Mouse (Mus musculus) liver, embryonic 11.5 days (tissue): Measurements from ENCODE around the gene Grasp. TPM values are rescaled to one million over a fixed set of nuclear protein-coding genes. Genes with fewer than 3 reads are reported as not detected.
A peak's percentile ranks its signal among the peaks of the same experiment; 100 is the strongest.

Experiments
- ATAC-seq: fragments of 200-750 bp; cut with Nextera tagmentation; replicated peaks from 2 replicates; pipeline ENCODE4 v1.8.0; 2017; ENCODE audit warnings: moderate number of reproducible peaks, mild to moderate bottlenecking, moderate TSS enrichment, moderate library complexity; ENCODE audit not compliant: low FRiP score
- DNase-seq: peaks from one replicate; pipeline ENCODE4 v3.0.0-alpha.2; 2017; ENCODE audit warnings: low spot score
- H3K27ac ChIP-seq: fragments of 300-500 bp; sonication (generic); 2 replicates; pipeline ENCODE4 v1.5.1; 2014; ENCODE audit warnings: mild to moderate bottlenecking, low read depth, low read length, control low read depth
- H3K27me3 ChIP-seq: fragments of 300-500 bp; sonication (generic); replicated peaks from 2 replicates; pipeline ENCODE4 v1.6.1; 2014; ENCODE audit warnings: low read length, mixed read lengths; ENCODE audit not compliant: control insufficient read depth, insufficient read depth
- H3K36me3 ChIP-seq: fragments of 300-500 bp; sonication (generic); 2 replicates; pipeline ENCODE4 v1.6.1; 2014; ENCODE audit warnings: mild to moderate bottlenecking, low read length, moderate library complexity, mixed read lengths; ENCODE audit not compliant: control insufficient read depth, insufficient read depth
- H3K4me1 ChIP-seq: fragments of 300-500 bp; sonication (generic); replicated peaks from 2 replicates; pipeline ENCODE4 v1.6.1; 2014; ENCODE audit warnings: low read length, mixed read lengths; ENCODE audit not compliant: control insufficient read depth, insufficient read depth
- H3K4me2 ChIP-seq: fragments of 300-500 bp; sonication (generic); 2 replicates; pipeline ENCODE4 v1.6.1; 2014; ENCODE audit warnings: mild to moderate bottlenecking, control low read depth, moderate library complexity
- H3K4me3 ChIP-seq: fragments of 300-500 bp; sonication (generic); 2 replicates; pipeline ENCODE4 v1.5.1; 2014; ENCODE audit warnings: low read depth, low read length, control low read depth
- H3K9ac ChIP-seq: fragments of 300-500 bp; sonication (generic); 2 replicates; pipeline ENCODE4 v1.6.1; 2014; ENCODE audit warnings: low read depth, low read length, control low read depth
- H3K9me3 ChIP-seq: fragments of 300-500 bp; sonication (generic); 2 replicates; pipeline ENCODE4 v1.6.1; 2016; ENCODE audit warnings: low read length, inconsistent platforms, mixed read lengths; ENCODE audit not compliant: control insufficient read depth
- WGBS: fragments of 180-500 bp; shearing (Covaris S2); extraction: QIAGEN DNeasy Blood & Tissue Kit; methylation state at CpG from one replicate; pipeline ENCODE4 v1.1.7; 2014; 5-methylcytosine and 5-hydroxymethylcytosine counted together
- polyA plus RNA-seq: library from polyadenylated mRNA; unstranded; fragments of >200 nt; fragmentation: Nextera tagmentation; extraction: Ambion mirVana; gene quantifications from 2 replicates; pipeline ENCODE4 v1.2.1, GENCODE M21; 2014

Grasp gene
- polyA plus RNA-seq, 1 experiment from 2014 or later: 1.5 TPM

DNA sequence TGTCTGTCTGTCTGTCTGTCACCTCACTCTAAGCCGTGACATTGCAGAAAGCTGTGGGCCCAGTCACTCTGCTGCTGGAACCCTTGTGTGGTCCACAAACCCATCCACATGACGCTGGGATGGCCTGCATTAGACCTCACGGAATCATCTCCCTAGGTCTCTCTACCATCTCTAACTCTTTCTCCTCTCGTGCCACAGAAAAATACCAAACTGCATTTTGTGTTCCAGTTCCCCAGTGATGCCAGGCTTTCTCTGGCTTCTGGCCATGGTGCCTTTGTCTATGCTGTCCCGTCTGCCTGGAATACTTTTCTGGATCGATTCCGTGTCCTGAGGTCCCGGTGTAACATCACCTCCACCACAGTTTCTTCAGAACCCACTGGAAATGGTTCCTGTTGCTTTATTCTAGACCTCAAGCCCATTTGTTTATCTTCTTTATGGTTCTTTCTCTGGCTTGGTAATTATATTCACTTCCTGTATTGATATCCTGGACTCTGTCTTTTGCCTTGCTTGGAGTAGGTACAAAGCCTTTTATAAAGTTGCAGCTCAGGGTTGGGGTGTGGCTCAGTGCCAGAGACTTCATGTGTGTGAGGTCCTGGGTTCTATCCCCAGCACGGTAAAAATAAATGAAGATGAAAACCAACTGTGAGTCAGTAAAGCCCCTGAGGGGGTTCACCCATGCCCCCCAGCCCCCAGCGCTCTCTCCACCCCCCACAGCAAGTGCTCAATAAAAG lies 10.8 kb downstream of the Grasp start:
- DNase-seq: no peak
- no peak for ATAC-seq
- Histone ChIP-seq H3K27me3 (peaks cover 8% of the 10 kb centered on the region), H3K27ac (no peak overlapping the region), H3K4me1 (0 out of 2 replicates have a peak, but pooled peaks cover 3% of the 10 kb centered on the region), H3K36me3 (peaks cover 4% of the 10 kb centered on the region; the same call in 1 of the 2 replicates), H3K9me3 (no peaks in the 10 kb centered on the region), H3K4me2 (no peak overlapping the region), H3K4me3 (no peak overlapping the region), H3K9ac (no peak overlapping the region)
- 78% methylated on average over 10 of the region's 10 CpGs for WGBS

DNA sequence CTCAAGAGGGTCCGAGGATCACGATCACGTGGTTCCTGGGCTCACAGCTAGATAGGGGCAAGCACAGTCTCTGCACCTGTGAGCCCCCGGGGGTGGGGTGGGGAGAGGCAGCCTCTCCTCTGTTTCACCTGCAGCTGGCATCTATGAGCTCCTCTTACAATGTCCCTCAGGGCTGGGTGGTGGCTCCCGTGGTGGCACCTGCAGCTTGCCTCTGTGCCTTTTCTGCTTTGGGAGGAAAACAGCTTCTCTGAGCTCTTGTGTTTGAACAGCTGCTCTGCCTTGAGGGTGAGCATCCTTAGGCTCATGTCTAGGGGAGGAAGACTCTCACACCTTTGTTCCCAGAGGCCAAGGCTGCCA lies 11.3 kb downstream of the Grasp start:
- peaks cover 4% of the 10 kb centered on the region; the same call in 1 of the 2 replicates for H3K36me3 ChIP-seq
- no peak overlapping the region for H3K4me3 ChIP-seq
- WGBS: 38% methylated on average over 5 of the region's 5 CpGs
- H3K9me3 ChIP-seq: no peaks in the 10 kb centered on the region
- no peak overlapping the region for H3K27ac ChIP-seq
- 0 out of 2 replicates have a peak overlapping the region, but pooled peaks have one; percentile 18 for H3K9ac ChIP-seq
- H3K27me3 ChIP-seq: peaks cover 8% of the 10 kb centered on the region
- H3K4me1 ChIP-seq: 0 out of 2 replicates have a peak, but pooled peaks cover 3% of the 10 kb centered on the region
- DNase-seq: no peak
- no peak overlapping the region for H3K4me2 ChIP-seq
- ATAC-seq: no peak

DNA sequence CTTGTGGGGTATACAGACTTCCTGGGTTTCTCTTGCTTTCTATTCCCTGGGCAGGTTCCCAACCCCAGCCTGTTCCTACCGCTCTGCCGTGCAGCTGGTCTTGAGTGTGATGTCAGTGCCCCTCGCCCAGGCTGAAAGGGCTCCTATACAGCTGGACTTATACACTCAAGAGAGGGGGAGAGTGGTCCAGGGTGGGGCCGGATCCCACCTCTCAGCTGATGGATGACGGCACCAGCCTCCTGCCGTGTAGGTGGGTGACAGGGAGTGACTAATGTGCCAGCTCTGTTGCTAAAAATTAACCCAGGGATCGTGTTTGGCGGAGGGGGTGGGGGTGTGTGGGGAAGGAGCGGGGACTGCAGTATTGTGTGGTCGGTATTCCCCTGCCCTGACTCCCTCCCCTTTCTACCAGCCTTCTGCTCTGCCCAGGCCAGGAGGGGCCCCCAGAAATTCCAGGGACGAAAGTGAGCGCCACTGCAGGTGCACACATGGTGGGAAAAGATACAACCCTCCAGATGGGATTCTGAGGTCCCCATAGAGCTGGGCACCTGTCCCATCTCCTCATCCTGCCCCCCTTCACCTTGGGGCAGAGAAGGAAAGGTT lies 11.8 kb downstream of the Grasp start:
- Histone ChIP-seq H3K4me3 (no peak overlapping the region), H3K36me3 (peaks cover 2% of the 10 kb centered on the region; the same call in 1 of the 2 replicates), H3K9ac (no peak overlapping the region), H3K4me1 (peaks cover 3% of the 10 kb centered on the region), H3K4me2 (peak overlapping the region; percentile 16; the same call in 1 of the 2 replicates), H3K27me3 (peaks cover 8% of the 10 kb centered on the region), H3K27ac (no peak overlapping the region), H3K9me3 (no peaks in the 10 kb centered on the region)
- DNase-seq (no peak), ATAC-seq (no peak)
- WGBS: 37% methylated on average over 12 of the region's 12 CpGs

DNA sequence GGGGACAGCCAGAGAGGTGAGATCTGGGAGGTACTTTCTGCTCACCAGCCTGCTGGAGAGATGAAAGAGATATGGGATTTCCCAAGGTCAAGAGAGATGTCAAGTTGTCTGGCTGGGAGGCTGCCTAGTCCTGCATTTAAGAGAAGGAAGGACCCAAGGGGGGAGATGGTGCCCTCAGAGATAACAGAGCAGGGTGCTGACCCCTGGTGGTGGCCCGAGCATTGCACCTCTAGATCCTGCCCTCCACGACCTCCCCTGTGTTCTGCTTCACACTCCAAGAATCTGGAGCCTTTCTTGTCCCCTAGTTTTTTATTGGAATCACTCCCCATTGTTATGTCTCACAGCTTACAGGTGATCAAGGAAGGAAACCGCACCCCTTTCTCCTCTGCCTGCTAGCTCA lies 12.9 kb downstream of the Grasp start:
- H3K9ac ChIP-seq: no peak overlapping the region
- H3K27me3 ChIP-seq: peaks cover 8% of the 10 kb centered on the region; the same call in 1 of the 2 replicates
- H3K36me3 ChIP-seq: no peaks in the 10 kb centered on the region
- WGBS: 9% methylated on average over 3 of the region's 3 CpGs
- ATAC-seq (no peak), DNase-seq (no peak)
- peaks cover 12% of the 10 kb centered on the region for H3K4me1 ChIP-seq
- no peak overlapping the region for H3K4me2 ChIP-seq
- no peak overlapping the region for H3K4me3 ChIP-seq
- no peak overlapping the region for H3K27ac ChIP-seq
- H3K9me3 ChIP-seq: no peaks in the 10 kb centered on the region

DNA sequence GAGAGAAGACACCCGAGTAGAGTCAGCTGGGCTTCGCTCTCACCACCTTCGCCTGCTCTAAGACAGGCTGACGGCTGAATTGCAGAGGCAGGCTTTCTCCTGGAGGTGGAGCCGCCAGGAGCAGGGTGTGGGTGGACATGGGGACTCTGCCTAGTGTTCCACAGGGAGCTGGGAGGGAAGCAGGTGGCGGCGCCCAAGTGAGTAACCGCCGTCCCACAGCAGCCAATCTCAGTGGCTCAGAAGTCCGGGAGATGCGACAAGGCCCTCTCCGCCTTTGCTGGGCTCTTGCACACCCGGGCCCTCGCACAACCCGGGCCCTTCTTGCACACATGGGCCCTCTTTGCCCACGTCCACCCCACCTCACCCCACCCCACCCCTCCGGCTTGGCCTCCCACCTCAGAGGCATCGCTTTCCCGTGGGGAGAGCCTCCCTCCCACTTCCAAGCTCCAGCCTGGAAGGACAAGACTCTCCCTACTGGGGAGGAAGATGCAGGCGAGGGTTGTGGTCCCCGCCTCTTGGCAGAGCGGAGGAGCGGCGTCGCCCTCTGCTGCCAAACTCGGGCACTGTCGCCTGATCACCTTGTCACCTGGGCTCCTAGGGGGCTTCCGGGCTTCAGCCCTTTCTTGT lies 15.0 kb downstream of the Grasp start:
- Histone ChIP-seq H3K27me3 (peaks cover 8% of the 10 kb centered on the region; the same call in 1 of the 2 replicates), H3K9ac (no peak overlapping the region), H3K4me2 (peak overlapping the region; percentile 49), H3K9me3 (no peaks in the 10 kb centered on the region), H3K36me3 (no peaks in the 10 kb centered on the region), H3K4me1 (peaks cover 11% of the 10 kb centered on the region), H3K27ac (no peak overlapping the region), H3K4me3 (peak overlapping the region; percentile 19; the same call in 1 of the 2 replicates)
- WGBS: 9% methylated on average over 28 of the region's 28 CpGs
- DNase-seq (no peak), ATAC-seq (no peak)

DNA sequence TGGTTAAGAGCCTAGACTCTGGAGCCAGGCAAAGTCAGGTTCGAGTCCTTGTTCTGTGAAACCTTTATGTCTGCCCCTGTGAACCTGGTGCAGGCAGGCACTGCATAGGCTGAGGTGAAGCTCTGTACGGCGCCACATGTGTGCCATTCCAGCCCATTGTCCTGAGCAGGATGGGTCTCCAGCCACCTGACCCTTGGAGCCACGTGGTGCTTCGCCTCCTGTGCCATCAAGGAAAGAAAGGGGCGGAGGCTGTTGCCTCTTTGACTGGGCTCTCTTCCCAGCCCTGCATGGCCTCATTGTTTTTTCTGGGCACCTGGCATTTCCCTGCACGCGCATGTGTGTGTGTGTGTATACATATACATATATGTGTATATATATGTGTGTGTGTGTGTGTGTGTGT lies 15.8 kb downstream of the Grasp start:
- Histone ChIP-seq H3K4me3 (no peak overlapping the region), H3K9ac (no peak overlapping the region), H3K36me3 (no peaks in the 10 kb centered on the region), H3K4me2 (no peak overlapping the region), H3K27me3 (peaks cover 8% of the 10 kb centered on the region; the same call in 1 of the 2 replicates), H3K27ac (no peak overlapping the region), H3K4me1 (peaks cover 11% of the 10 kb centered on the region), H3K9me3 (no peaks in the 10 kb centered on the region)
- DNase-seq: no peak
- ATAC-seq: no peak
- 71% methylated on average over 8 of the region's 8 CpGs for WGBS

DNA sequence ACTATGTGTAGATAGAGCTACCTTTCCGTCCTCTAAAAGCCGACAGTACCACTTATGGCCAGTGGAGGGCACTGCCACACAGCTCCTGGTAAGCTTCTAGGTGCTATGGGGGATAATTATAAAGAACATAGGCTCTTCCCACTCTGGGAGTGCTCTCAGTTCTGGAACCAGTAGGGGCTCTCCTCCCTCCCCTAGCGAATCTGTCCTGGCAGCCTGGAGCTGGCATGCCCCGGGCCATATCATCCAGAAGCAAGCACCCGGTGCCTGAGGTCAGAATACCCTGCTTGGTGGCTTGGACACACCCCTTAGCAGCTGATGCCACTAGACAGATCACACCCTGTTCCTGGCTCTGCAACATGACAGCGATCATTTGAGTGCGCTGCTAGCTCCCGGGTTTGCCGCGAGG lies 16.8 kb downstream of the Grasp start:
- Histone ChIP-seq H3K9ac (no peak overlapping the region), H3K27me3 (peaks cover 8% of the 10 kb centered on the region; the same call in 1 of the 2 replicates), H3K4me1 (peaks cover 12% of the 10 kb centered on the region), H3K36me3 (no peaks in the 10 kb centered on the region), H3K4me3 (peak overlapping the region; percentile 21; the same call in 1 of the 2 replicates), H3K27ac (no peak overlapping the region), H3K4me2 (peak overlapping the region; percentile 57), H3K9me3 (no peaks in the 10 kb centered on the region)
- DNase-seq (peak; percentile 68), ATAC-seq (peak; percentile 67)
- 8% methylated on average over 10 of the region's 10 CpGs for WGBS

DNA sequence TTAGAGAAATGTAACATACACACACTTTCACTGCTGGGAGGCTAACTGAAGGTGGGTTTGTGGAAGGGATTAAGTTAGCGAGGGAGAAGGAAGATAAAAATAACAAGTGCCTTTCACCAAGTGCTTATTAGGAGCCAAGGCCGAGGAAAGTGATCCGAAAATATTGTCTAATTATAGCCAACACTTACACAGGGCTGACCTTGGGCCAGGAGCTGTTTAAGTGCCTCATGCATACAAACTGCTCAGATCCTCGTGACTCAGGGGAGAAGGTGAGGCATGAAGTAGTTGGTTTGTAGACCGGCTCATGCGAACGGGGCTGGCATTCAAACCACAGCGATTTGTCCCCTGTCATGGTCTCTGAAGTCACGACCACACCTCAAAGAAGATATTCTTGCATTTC lies 17.2 kb downstream of the Grasp start:
- H3K36me3 ChIP-seq: no peaks in the 10 kb centered on the region
- H3K4me1 ChIP-seq: peaks cover 15% of the 10 kb centered on the region
- H3K4me2 ChIP-seq: peak overlapping the region; percentile 57
- no peak for DNase-seq
- no peaks in the 10 kb centered on the region for H3K9me3 ChIP-seq
- H3K27ac ChIP-seq: no peak overlapping the region
- H3K4me3 ChIP-seq: peak overlapping the region; percentile 21; the same call in 1 of the 2 replicates
- no peak overlapping the region for H3K9ac ChIP-seq
- WGBS: 42% methylated on average over 9 of the region's 9 CpGs
- peaks cover 8% of the 10 kb centered on the region; the same call in 1 of the 2 replicates for H3K27me3 ChIP-seq
- ATAC-seq: no peak
